Mouse (Mus musculus): Measurements from ENCODE around the gene Dcaf11. TPM values are rescaled to one million over a fixed set of nuclear protein-coding genes. Genes with fewer than 3 reads are reported as not detected.
A peak's percentile ranks its signal among the peaks of the same experiment; 100 is the strongest.

The Dcaf11 gene
- polyA plus RNA-seq, 1 experiment from 2014 or later, result 69.7 TPM

DNA sequence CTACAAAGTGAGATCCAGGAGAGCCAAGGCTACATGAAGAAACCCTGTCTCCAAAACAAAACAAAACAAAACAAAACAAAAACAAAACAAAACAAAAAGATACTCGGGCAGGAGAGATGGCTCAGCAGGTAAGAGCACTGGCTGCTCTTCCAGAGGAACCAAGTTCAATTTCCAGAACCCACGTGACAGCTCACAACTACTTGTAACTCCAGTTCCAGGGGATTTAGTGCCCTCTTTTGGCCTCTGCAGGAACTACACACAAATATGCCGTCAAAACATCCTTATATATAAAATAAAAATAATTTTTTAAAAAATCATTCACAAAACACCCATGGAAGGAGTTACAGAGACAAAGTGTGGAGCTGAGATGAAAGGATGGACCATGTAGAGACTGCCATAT, 31.9 kb upstream of the Dcaf11 start:
- Histone ChIP-seq H3K36me3 (no peaks in the 10 kb centered on the region), H3K27me3 (peaks cover 36% of the 10 kb centered on the region), H3K27ac (no peak overlapping the region), H3K9me3 (no peaks in the 10 kb centered on the region), H3K4me1 (replicated peaks) (no peaks in the 10 kb centered on the region), H3K4me2 (no peak overlapping the region), H3K4me3 (replicated peaks) (no peak overlapping the region), H3K9ac (replicated peaks) (no peak overlapping the region)
- ATAC-seq (ENCODE audit: insufficient number of reproducible peaks, insufficient read depth, low FRiP score, low TSS enrichment, low read depth), result no peak
- 21% methylated on average over 3 of the region's 3 CpGs for WGBS

DNA sequence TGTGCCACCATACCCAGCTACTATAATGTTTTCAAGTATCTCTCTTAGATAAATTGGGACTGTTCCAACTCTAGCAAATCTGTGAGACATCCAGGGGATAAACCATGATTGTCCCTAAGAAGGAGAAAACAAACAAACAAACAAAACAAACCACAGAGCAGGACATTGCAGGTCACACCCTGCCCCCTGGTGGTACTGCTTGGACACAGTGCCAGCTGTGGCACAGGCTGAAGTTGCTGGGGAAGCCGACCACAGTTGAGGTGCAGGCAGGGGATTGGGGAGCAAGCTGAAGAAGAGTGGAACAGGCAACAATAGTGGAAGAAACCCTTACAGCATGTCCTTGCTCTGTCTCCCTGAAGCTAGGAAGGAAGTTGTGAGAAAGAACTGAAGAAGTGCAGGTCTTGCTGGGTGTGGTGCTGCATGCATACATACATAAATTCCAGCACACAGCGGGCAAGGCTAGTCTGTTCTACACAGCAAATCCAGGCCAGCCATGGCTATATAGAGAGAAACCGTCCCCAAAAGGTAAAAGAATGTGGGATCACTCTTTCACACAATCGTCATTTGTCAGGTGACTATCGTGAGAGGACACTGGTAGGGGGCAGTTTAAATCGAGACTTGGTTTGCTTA, 23.6 kb upstream of the Dcaf11 start:
- ATAC-seq (ENCODE audit: insufficient number of reproducible peaks, insufficient read depth, low FRiP score, low TSS enrichment, low read depth), result no peak
- H3K4me2 ChIP-seq, result no peak overlapping the region
- no peak overlapping the region for H3K27ac ChIP-seq
- H3K9me3 ChIP-seq, result no peaks in the 10 kb centered on the region
- no peak overlapping the region for H3K9ac ChIP-seq (replicated peaks)
- H3K4me3 ChIP-seq (replicated peaks), result no peak overlapping the region
- no peaks in the 10 kb centered on the region for H3K27me3 ChIP-seq
- no peaks in the 10 kb centered on the region for H3K36me3 ChIP-seq
- peaks cover 10% of the 10 kb centered on the region for H3K4me1 ChIP-seq (replicated peaks)
- WGBS, result 50% methylated on average over 6 of the region's 6 CpGs

DNA sequence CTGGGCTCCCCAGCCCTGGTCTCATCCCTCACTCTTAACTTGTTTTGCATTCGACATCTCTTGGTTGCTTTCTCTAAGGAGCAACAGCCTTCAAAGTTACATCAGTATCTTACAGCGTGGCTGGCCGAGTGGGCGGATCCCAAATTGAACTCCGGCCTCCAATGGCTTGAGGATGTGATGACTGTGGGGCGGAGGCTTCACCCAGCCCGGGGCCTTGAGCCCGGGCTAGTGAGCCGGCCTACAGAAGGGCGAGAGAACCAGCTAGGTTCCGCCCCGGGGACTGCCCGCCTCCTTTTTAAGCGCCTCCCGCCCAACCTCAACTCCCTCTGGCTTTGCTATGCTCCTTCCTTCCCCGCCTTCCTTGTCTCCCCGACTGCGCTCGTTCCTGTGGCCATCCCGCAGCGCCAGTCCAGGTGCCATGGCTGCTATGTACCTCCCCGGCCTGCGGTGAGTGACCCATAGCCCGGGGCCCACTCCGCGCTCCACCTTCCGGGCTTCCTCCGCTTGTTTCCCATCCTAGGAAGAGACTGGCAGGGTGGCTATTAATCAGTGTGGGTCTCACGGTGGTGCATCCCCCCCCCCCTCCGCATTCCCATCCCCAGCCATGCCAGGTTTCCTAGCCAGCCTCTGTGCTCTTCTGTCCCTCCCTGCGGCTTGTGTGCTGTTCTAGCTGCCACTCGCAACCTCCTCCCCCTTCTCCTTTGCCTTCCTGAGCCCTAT, 19.6 kb upstream of the Dcaf11 start, which contains the start of gene Pck2:
Gene Pck2 (plus strand): TSS at position 200 of the 720 bp plus-strand sequence.
- H3K4me1 ChIP-seq (replicated peaks), result peaks cover 13% of the 10 kb centered on the region
- peak within 1 kb of the TSS; percentile 67 for H3K4me3 ChIP-seq (replicated peaks)
- H3K9ac ChIP-seq (replicated peaks), result peak within 1 kb of the TSS; percentile 75
- WGBS, result 2% methylated on average over 32 of the region's 32 CpGs
- no peaks in the 10 kb centered on the region for H3K9me3 ChIP-seq
- H3K27ac ChIP-seq, result peak within 1 kb of the TSS; percentile 90
- H3K36me3 ChIP-seq, result peaks cover 30% of the 10 kb centered on the region
- peak; percentile 92 for ATAC-seq (ENCODE audit: insufficient number of reproducible peaks, insufficient read depth, low FRiP score, low TSS enrichment, low read depth)
- H3K27me3 ChIP-seq, result no peaks in the 10 kb centered on the region
- peak within 1 kb of the TSS; percentile 83 for H3K4me2 ChIP-seq

DNA sequence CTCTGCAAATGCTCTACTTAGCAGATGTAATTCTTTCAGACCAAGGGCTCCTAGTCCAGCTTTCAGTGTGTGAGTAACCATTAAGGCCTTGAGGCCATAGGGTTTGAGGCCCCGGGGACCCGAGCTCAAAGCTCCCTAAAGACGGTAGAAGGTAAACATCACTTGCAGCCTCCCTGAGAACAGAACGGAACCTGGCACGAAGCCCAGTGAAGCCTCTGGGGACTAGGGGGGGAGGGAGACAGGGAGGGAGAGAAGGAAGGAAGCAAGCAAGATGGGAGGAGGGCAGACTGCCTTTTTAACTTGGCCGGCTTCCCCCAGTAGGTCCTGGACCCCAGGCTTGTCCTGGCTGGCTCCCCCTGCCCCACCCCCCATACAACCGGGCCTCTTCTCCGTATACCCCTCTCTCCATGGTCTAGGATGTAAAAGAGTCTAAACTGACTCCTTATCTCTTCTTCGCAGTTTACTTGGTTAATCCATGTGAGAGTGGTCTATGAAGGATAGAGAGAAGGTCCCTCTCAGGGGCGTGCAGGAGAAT, 19.0 kb upstream of the Dcaf11 start:
- peak; percentile 40; the same call in 1 of the 2 replicates for ATAC-seq (ENCODE audit: insufficient number of reproducible peaks, insufficient read depth, low FRiP score, low TSS enrichment, low read depth)
- Histone ChIP-seq H3K4me1 (replicated peaks) (peaks cover 13% of the 10 kb centered on the region), H3K27ac (peak overlapping the region; percentile 90)

DNA sequence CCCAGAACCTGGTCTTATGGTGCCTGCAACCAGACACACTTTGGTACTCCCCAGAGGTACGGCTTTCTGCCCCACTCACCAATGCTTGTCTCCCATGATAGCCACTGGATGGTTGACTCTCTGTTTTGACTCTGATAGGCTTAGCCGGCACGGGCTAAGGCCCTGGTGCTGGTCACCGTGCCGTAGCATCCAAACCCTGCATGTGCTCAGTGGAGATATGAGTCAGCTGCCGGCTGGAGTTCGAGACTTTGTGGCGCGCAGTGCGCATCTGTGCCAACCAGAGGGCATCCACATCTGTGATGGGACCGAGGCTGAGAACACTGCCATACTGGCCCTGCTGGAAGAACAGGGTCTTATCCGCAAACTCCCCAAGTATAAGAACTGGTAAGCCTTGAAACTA, 17.5 kb upstream of the Dcaf11 start:
- 96% methylated on average over 12 of the region's 12 CpGs for WGBS
- Histone ChIP-seq H3K36me3 (peaks cover 50% of the 10 kb centered on the region), H3K4me3 (replicated peaks) (no peak overlapping the region), H3K9me3 (no peaks in the 10 kb centered on the region), H3K27me3 (no peaks in the 10 kb centered on the region), H3K9ac (replicated peaks) (no peak overlapping the region), H3K27ac (no peak overlapping the region), H3K4me2 (no peak overlapping the region), H3K4me1 (replicated peaks) (peaks cover 13% of the 10 kb centered on the region)
- ATAC-seq (ENCODE audit: insufficient number of reproducible peaks, insufficient read depth, low FRiP score, low TSS enrichment, low read depth), result no peak

More for the DNA sequence above, 19.0 kb upstream of the Dcaf11 start:
- WGBS, result 6% methylated on average over 10 of the region's 10 CpGs
- Histone ChIP-seq H3K4me2 (peak overlapping the region; percentile 83), H3K36me3 (peaks cover 36% of the 10 kb centered on the region), H3K4me3 (replicated peaks) (peak overlapping the region; percentile 67), H3K27me3 (no peaks in the 10 kb centered on the region), H3K9me3 (no peaks in the 10 kb centered on the region), H3K9ac (replicated peaks) (peak overlapping the region; percentile 75)

DNA sequence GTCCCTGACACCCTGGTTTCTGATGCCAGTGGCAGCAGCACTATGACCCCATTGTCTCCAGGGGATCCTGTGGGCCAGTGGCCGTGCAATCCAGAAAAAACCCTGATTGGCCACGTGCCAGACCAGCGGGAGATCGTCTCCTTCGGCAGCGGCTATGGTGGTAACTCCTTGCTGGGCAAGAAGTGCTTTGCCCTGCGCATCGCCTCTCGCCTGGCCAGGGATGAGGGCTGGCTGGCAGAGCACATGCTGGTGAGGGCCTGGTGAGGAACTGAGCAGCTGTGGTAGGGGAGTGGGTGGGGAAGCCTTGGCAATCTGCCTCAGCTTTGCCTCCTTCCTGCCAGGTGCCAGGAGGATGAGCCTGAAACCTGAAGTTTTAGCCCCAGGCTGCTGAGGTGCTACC, 15.5 kb upstream of the Dcaf11 start:
- WGBS, result 88% methylated on average over 9 of the region's 9 CpGs
- H3K4me3 ChIP-seq (replicated peaks), result no peak overlapping the region
- no peak overlapping the region for H3K9ac ChIP-seq (replicated peaks)
- H3K4me2 ChIP-seq, result no peak overlapping the region
- H3K9me3 ChIP-seq, result no peaks in the 10 kb centered on the region
- no peak overlapping the region for H3K27ac ChIP-seq
- peaks cover 13% of the 10 kb centered on the region for H3K4me1 ChIP-seq (replicated peaks)
- ATAC-seq (ENCODE audit: insufficient number of reproducible peaks, insufficient read depth, low FRiP score, low TSS enrichment, low read depth), result no peak
- H3K27me3 ChIP-seq, result no peaks in the 10 kb centered on the region
- H3K36me3 ChIP-seq, result peaks cover 70% of the 10 kb centered on the region

DNA sequence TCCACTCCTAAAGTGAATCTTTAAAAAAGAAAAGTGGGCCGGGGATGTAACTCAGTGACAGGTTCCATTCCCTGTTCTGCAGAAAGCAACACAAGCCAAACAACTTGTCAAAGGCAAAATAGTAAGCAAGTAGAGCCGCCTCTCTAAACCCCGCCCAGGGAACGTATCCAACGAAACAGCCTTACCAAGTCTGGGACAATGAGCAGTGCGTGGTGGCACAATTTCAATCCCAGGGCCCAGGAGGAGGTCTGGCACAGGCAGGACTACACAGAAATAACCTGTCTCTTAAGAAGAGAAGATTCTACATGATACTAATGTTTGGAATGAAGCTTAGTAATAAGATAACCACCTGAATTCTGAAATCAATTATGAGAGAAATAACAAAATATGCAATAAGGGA, 9.6 kb upstream of the Dcaf11 start:
- no peak overlapping the region for H3K27ac ChIP-seq
- H3K9ac ChIP-seq (replicated peaks), result no peak overlapping the region
- WGBS, result 87% methylated on average over 6 of the region's 6 CpGs
- H3K4me2 ChIP-seq, result no peak overlapping the region
- peaks cover 55% of the 10 kb centered on the region for H3K36me3 ChIP-seq
- H3K9me3 ChIP-seq, result no peaks in the 10 kb centered on the region
- no peak for ATAC-seq (ENCODE audit: insufficient number of reproducible peaks, insufficient read depth, low FRiP score, low TSS enrichment, low read depth)
- H3K27me3 ChIP-seq, result no peaks in the 10 kb centered on the region
- no peaks in the 10 kb centered on the region for H3K4me1 ChIP-seq (replicated peaks)
- no peak overlapping the region for H3K4me3 ChIP-seq (replicated peaks)

DNA sequence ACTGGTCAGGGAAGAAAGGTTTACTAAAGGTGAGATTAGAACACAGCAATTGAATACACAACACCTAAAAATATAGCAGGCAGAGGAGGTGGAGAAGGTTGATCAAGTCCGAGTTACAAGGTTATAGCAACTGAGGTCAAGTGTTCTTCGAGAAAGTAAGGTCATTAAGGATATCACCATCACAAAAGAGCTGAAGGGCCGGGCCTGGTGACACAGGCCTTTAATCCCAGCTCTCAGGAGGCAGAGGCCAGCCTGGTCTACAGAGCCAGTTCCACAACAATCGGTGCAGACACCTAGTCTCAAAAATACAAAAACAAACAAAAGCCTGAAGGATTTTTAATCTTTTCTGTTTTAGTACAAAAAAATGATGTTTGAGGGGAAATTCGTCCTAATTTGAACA, 8.5 kb upstream of the Dcaf11 start:
- H3K4me2 ChIP-seq, result no peak overlapping the region
- no peak overlapping the region for H3K4me3 ChIP-seq (replicated peaks)
- no peak for ATAC-seq (ENCODE audit: insufficient number of reproducible peaks, insufficient read depth, low FRiP score, low TSS enrichment, low read depth)
- H3K9ac ChIP-seq (replicated peaks), result no peak overlapping the region
- H3K36me3 ChIP-seq, result peaks cover 44% of the 10 kb centered on the region
- H3K27ac ChIP-seq, result no peak overlapping the region
- no peaks in the 10 kb centered on the region for H3K4me1 ChIP-seq (replicated peaks)
- H3K9me3 ChIP-seq, result no peaks in the 10 kb centered on the region
- 74% methylated on average over 5 of the region's 5 CpGs for WGBS
- no peaks in the 10 kb centered on the region for H3K27me3 ChIP-seq

DNA sequence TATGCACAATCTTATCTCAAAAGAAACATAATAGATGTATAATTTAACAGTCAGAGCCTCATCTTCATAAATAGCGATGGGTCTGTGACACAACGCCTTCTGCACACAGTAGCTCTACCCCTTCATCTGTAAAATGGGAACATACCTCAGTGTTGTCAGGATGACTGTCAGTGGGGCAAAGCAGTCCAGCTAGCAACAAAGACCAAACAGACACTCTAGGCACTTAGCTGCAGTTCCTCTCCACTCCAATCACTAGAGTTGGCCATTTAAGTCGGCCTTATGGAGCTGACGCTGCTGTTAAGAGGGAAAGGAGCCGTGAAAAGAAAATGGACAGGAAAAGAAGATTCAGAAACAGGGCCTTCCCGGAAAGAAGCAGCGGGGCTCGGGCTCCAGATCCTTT, 8.0 kb upstream of the Dcaf11 start:
- Histone ChIP-seq H3K27ac (no peak overlapping the region), H3K4me2 (no peak overlapping the region), H3K36me3 (peaks cover 40% of the 10 kb centered on the region), H3K4me3 (replicated peaks) (no peak overlapping the region), H3K4me1 (replicated peaks) (no peaks in the 10 kb centered on the region), H3K27me3 (no peaks in the 10 kb centered on the region), H3K9me3 (no peaks in the 10 kb centered on the region), H3K9ac (replicated peaks) (no peak overlapping the region)
- 93% methylated on average over 8 of the region's 8 CpGs for whole genome bisulfite sequencing
- ATAC-seq (ENCODE audit: insufficient number of reproducible peaks, insufficient read depth, low FRiP score, low TSS enrichment, low read depth), result no peak

DNA sequence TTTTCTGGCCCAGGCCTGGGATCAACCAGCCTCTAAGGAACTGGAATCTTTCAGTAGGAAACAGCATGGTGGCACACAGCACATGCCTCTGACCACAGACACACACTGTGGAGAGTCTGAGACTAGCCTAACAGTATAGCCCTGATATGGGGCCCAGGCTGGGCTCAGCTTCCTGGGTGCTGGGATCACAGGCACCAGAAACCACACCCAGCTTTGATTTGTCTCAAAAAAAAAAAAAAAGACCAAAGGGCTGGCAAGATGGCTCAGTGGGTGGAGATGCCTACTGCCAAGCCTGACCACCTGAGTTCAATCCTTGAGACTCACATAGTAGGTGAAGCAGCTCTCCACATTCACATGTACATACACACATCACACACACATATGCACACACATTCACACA, 5.2 kb upstream of the Dcaf11 start:
- no peak for ATAC-seq (ENCODE audit: insufficient number of reproducible peaks, insufficient read depth, low FRiP score, low TSS enrichment, low read depth)
- Histone ChIP-seq H3K4me2 (no peak overlapping the region), H3K36me3 (peaks cover 12% of the 10 kb centered on the region), H3K4me1 (replicated peaks) (no peaks in the 10 kb centered on the region), H3K27ac (no peak overlapping the region), H3K4me3 (replicated peaks) (no peak overlapping the region), H3K9me3 (no peaks in the 10 kb centered on the region), H3K27me3 (no peaks in the 10 kb centered on the region), H3K9ac (replicated peaks) (no peak overlapping the region)

DNA sequence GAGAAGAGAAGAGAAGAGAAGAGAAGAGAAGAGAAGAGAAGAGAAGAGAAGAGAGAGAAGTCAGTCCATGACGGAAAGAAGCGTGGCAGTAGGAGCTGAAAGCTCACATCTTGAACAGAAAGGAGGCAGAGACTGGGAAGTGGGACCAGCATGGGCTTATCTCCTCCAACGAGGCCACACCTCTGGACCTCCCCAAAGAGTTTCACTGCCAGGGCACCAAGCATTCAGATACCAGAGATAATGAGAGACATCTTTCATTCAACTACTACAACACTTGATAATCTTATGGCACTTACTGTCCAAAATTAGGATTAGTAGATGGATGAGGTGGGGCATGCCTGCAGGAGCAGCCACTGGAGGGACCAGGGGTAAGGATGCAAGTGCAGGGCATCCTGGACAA, 4.0 kb upstream of the Dcaf11 start:
- H3K9ac ChIP-seq (replicated peaks), result no peak overlapping the region
- H3K36me3 ChIP-seq, result 0 out of 2 replicates have a peak, but pooled peaks cover under 1% of the 10 kb centered on the region
- H3K4me3 ChIP-seq (replicated peaks), result no peak overlapping the region
- 83% methylated on average over 3 of the region's 3 CpGs for WGBS
- no peaks in the 10 kb centered on the region for H3K4me1 ChIP-seq (replicated peaks)
- no peak for ATAC-seq (ENCODE audit: insufficient number of reproducible peaks, insufficient read depth, low FRiP score, low TSS enrichment, low read depth)
- no peak overlapping the region for H3K4me2 ChIP-seq
- no peak overlapping the region for H3K27ac ChIP-seq
- H3K27me3 ChIP-seq, result no peaks in the 10 kb centered on the region
- no peaks in the 10 kb centered on the region for H3K9me3 ChIP-seq

Data from limb, embryonic 12.5 days (tissue).